Comparison of ENCODE assay signal across 25 mouse cellular contexts in genomic region chr7:133402072-133402471, GRCm38 (mm10).
"Had no signal": no experiment of that assay in that cellular context is flagged by ENCODE, and none has a peak within 500 bp of the region (broad histone marks: within the 10 kb centered on the region; RNA-seq: fewer than 3 reads in every experiment).

No protein-coding gene starts in this region.

- ATAC-seq: hindbrain, embryonic 16.5 days; inflammation-experienced regulatory T-cells, adult 6 months; intestine, embryonic 15.5 days; intestine, postnatal 0 days; liver, postnatal 0 days had no signal

- H3K27ac ChIP-seq: gastrocnemius, adult 2 months; heart, embryonic 10.5 days; hindbrain, embryonic 10.5 days; hindbrain, embryonic 12.5 days; hindbrain, embryonic 14.5 days; intestine, embryonic 15.5 days; layer of hippocampus, adult 2 months; left cerebral cortex, adult 2 months; limb, embryonic 10.5 days; limb, embryonic 12.5 days; liver, embryonic 13.5 days; liver, embryonic 15.5 days had no signal

- H3K4me1 ChIP-seq: heart, embryonic 10.5 days; heart, embryonic 12.5 days; hindbrain, embryonic 12.5 days; intestine, embryonic 15.5 days; limb, embryonic 10.5 days; limb, embryonic 12.5 days; liver, embryonic 13.5 days; liver, embryonic 15.5 days had no signal

- H3K4me3 ChIP-seq: gastrocnemius, adult 2 months; heart, embryonic 10.5 days; heart, embryonic 12.5 days; hindbrain, embryonic 10.5 days; hindbrain, embryonic 12.5 days; intestine, embryonic 15.5 days; layer of hippocampus, adult 2 months; left cerebral cortex, adult 2 months; limb, embryonic 10.5 days; limb, embryonic 12.5 days; liver, embryonic 13.5 days; liver, embryonic 15.5 days had no signal

- H3K27me3 ChIP-seq: heart, embryonic 12.5 days; hindbrain, embryonic 12.5 days; intestine, embryonic 15.5 days; limb, embryonic 12.5 days; liver, embryonic 13.5 days; liver, embryonic 15.5 days had no signal

- H3K9me3 ChIP-seq: heart, embryonic 10.5 days; heart, embryonic 12.5 days; hindbrain, embryonic 10.5 days; hindbrain, embryonic 12.5 days; intestine, embryonic 15.5 days; limb, embryonic 10.5 days; limb, embryonic 12.5 days; liver, embryonic 13.5 days; liver, embryonic 15.5 days had no signal

- H3K9ac ChIP-seq: heart, embryonic 12.5 days; hindbrain, embryonic 12.5 days; hindbrain, embryonic 14.5 days; intestine, embryonic 15.5 days; limb, embryonic 12.5 days; liver, embryonic 13.5 days; liver, embryonic 15.5 days; liver, postnatal 0 days had no signal

- H3K36me3 ChIP-seq: heart, embryonic 10.5 days; heart, embryonic 12.5 days; hindbrain, embryonic 10.5 days; hindbrain, embryonic 12.5 days; intestine, embryonic 15.5 days; limb, embryonic 10.5 days; limb, embryonic 12.5 days; liver, embryonic 13.5 days; liver, embryonic 15.5 days had no signal

- DNase-seq: gastrocnemius, adult 2 months; gastrocnemius, postnatal 10 days; gastrocnemius, postnatal 25 days; heart, adult 18-20 months; heart, postnatal 10 days; heart, postnatal 4 days; kidney, postnatal 36 days; liver; liver, embryonic 13.5 days; liver, postnatal 0 days had no signal

- H3K4me2 ChIP-seq: heart, embryonic 12.5 days; hindbrain, embryonic 12.5 days; hindbrain, embryonic 14.5 days; intestine, embryonic 15.5 days; limb, embryonic 12.5 days; liver, embryonic 11.5 days; liver, embryonic 13.5 days; liver, embryonic 15.5 days had no signal
